Mouse (Mus musculus) heart, postnatal 36 days (tissue): ENCODE results near the gene Bach2. TPM values are rescaled to one million over a fixed set of nuclear protein-coding genes. Genes with fewer than 3 reads are reported as not detected.

Experiments used
- DNase-seq, 2 experiments: peaks; one replicate each; pipeline ENCODE4 v3.0.0; 2021 to 2022
- intact Hi-C: fragments of 180-260 bp; cut with DNase I; formaldehyde crosslinking; loops from one replicate; pipeline ENCODE4 v1.15.1; 2025
- total RNA-seq, 2 experiments: library from RNA; stranded (reverse); gene quantifications; 2 replicates each; pipeline ENCODE4 v1.2.3; 2021

The Bach2 gene
- total RNA-seq, 2 experiments from 2014 or later, result 5.4 to 6.4 TPM

DNA sequence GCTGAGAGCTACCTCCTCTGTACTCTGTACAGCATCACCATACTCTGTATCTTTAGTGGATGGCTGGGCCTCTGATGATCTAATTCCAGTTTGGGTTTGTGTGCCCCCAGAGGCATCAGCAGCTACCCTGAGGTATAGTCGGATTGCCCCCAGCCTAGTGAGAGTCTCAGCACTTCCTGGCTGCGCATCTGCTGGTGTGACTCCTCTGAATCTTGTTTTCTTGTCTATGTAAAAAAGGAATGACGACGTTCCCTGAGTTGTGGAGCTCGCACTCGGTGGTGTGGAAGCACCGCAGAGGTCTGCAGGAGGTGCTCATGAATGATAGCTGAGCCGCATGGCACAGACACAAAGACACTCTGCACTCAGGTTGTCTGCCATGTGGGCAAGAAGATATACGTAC lies 105.7 kb downstream of the Bach2 start:
- no peak for DNase-seq
- intact Hi-C loops, result no loop called here

DNA sequence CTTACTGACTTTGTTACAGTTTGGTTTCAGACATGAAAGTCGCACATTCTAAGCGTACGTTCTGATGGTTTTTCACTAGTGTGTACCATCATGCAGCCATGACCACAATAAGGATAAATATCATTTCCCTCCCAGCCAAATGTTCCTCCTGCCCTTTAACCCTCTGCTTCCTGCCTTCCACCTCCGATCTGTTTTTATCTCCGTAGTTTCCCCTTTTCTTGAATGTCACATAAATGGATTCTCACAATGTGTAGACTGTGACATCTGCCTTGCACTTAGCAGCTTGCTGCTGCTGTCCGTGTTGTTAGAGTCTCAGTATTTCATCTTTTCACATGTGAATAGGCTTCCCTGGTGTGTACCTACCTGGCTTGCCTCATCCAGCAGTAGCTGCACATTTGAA lies 108.6 kb downstream of the Bach2 start:
- intact Hi-C loops, result no loop called here
- no peak for DNase-seq

DNA sequence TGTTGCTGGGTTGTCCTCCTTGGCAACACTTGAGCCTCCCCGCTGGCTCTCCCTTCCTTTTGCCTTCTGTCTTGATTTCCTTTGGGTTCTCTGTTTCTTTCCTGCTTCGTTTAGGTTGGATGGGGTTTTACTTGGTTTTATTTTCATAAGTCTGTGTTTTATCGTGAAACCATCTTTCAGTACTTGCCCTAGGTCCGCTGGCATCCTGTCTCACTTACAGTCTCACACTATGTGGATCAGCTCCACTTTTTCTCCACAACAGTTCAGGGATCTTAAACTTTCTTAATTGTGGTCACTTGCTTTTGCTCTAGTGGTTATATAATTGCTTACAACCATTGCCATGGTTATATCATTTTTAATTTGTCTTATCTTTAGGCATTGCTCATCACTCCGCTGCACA lies 109.1 kb downstream of the Bach2 start:
- intact Hi-C loops, result no loop called here
- DNase-seq, result no peak

DNA sequence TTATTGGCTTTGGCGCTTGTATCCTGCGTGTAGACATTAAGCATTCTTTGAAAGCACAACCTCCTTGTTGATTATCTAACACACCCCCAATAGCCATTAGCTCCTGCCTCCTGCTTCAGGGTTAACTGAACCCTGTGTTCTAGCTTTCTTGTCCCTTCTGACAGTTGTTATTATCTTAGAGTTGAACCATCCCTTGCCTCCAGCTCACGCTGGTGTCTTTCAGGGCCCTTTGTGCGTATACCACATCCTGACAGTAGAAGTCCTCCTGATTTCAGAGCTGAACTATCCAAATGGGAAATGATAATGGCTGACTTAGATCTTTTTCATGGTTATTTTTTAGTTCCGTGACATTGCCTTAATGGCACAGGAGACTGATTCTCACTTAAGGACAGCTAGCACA lies 110.8 kb downstream of the Bach2 start:
- DNase-seq, result no peak
- intact Hi-C loops, result no loop called here

DNA sequence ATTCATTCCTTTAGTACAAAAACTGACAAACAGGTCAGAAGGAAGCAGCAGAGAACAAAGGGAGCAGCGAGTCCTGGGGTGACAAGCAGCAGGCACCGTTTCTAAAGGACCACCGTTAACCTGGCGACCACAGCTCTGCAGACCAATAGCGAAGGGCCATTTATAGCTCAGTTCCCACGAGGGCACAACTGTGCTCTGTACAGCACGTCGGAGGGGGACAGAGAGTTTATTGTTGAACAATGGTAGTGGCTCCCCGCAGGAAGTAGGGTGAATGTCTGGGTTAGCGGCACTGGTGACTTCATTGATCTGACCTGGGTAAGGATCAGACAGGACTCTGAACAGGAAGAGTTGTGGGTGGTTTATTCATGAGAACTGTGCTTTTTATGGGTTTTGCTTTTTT lies 112.6 kb downstream of the Bach2 start:
- no peak for DNase-seq
- intact Hi-C loops, result loop anchor here (5.0 kb wide), 2 partner anchors 36 to 64 kb away; no protein-coding TSS in a partner anchor

DNA sequence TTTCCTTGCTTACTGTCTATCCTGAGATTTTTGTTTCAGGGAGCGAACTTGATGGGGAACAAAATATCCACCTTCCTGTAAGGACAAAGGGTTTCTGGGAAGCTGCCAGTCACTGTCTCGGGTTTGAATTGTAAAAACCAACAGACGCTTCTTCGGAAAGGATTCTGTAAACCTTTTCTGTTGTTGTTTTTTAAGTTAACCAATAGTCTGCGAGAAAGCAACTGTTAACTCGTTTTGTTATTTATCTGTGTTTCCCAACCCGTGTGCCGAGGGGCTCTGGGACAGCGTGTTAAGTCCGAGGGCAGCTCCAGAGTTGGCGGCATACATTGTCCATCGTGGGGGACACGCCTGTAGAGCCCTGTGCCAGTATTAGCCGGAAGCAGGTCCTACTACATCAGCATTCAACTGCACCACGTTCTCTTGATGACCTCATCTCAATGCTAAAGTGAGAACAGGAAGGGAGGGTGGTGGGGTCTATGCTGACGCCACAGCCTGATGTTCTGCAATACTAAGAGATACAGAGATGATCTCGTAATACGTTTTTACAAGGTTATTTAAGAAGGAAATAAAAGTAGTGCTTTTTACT lies 113.2 kb downstream of the Bach2 start:
- peak in 1 of 2 experiments; percentile 24 for DNase-seq
- intact Hi-C loops, result loop anchor here (5.0 kb wide), 2 partner anchors 36 to 64 kb away; no protein-coding TSS in a partner anchor

DNA sequence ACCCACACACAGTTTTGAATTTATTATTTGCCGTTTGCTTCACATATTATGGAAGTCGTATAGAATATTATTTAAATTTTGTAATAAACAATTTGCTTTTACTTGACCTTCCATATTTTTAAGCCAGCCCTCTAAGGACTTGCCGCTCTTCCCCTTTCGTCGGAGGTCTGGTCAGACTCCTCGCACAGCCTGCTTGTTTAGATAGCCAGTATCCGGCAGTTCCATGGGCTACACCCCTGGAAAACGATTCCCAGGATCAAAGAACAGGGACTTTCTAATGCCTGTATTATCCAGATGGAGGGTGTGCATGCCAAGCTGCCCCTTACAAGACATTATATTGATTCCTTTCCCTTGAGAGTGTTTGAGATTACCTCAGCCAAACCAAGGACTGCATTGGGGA lies 113.8 kb downstream of the Bach2 start:
- intact Hi-C loops, result loop anchor here (5.0 kb wide), 2 partner anchors 35 to 65 kb away; no protein-coding TSS in a partner anchor
- DNase-seq, result no peak

DNA sequence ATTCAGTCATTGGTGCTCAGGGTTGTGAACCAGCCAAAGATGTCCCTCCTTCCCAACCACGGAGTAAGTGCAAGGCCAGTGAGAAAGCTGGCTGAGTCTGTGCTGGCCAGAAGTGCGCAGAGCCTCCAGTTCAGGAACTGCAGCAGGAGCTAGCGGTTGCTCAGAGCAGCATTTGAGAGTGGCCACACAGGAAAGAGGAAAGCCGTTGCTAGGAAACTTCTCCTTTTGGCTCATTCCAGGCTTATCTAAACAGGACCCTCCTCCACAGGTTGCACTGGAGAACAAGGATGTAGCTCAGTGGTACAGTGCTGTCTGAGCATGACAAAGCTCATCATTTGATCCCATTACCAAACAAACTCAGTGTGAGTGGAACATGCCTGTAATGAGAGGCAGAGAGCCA lies 114.2 kb downstream of the Bach2 start:
- intact Hi-C loops, result loop anchor here (5.0 kb wide), 2 partner anchors 34 to 66 kb away; no protein-coding TSS in a partner anchor
- peak in 1 of 2 experiments; percentile 21 for DNase-seq

DNA sequence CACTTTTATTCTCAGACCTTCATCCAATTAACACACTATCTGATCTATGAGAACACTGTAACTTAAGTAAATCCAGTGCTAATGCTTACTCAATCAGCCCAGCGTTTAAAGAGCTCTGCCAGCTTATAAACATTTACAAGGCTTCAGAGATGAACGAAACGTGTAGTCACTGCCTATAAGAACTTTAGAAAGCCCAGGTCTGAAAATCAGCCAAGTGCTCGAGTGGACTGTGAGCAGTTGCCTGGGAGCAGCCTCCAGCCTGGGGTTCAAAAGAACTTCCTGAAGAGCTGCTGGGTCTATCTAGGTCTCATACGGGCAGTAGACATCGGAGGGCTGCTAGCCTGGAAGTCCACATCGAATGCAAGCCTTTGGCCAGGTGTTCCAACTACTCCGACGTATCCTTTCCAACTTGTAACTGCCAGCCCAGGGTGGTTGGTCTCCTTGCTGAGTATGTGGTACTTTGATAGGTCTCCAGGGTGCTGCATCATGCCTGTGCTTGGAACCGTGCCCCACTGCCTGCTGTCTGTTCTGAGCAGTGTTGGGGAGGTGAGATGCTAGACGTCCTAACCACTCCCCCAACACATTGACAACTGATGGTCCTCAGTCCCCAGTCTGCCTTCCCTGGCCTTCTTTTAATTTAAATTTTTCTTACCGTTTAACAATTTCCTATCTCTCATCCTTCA lies 117.5 kb downstream of the Bach2 start:
- intact Hi-C loops, result no loop called here

DNA sequence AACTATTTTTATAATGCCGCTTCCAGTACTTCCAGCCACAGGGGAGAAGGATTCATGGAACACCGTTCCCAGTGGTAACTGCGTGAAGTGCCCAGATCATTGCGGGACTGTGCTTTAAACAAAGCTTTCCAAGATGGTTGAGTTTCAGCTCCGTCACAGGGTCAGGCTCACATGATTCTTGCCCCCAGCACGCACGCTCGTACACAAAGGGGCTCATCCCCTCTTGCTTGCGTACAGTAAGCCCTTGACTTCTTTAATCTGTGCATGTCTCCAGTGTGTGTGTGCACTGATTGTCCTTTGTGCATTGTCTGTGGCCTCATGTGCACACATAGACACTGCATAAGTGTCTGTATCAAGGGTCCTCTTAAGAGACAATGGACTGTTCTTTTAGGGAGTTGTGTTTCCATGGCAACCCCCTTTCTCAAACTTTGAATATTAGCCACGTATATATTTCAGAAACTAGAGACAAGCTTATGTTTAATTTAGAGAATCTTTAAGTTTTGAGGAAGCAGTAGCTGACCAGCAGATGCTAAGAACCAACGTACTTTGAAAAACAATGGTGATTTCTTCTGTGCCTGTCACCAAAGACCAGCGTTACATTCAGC lies 119.5 kb downstream of the Bach2 start:
- intact Hi-C loops, result loop anchor here (2.0 kb wide), 1 partner anchor 53 kb away; no protein-coding TSS in a partner anchor
- no peak for DNase-seq

More for the DNA sequence above, 117.5 kb downstream of the Bach2 start:
- DNase-seq, result no peak

DNA sequence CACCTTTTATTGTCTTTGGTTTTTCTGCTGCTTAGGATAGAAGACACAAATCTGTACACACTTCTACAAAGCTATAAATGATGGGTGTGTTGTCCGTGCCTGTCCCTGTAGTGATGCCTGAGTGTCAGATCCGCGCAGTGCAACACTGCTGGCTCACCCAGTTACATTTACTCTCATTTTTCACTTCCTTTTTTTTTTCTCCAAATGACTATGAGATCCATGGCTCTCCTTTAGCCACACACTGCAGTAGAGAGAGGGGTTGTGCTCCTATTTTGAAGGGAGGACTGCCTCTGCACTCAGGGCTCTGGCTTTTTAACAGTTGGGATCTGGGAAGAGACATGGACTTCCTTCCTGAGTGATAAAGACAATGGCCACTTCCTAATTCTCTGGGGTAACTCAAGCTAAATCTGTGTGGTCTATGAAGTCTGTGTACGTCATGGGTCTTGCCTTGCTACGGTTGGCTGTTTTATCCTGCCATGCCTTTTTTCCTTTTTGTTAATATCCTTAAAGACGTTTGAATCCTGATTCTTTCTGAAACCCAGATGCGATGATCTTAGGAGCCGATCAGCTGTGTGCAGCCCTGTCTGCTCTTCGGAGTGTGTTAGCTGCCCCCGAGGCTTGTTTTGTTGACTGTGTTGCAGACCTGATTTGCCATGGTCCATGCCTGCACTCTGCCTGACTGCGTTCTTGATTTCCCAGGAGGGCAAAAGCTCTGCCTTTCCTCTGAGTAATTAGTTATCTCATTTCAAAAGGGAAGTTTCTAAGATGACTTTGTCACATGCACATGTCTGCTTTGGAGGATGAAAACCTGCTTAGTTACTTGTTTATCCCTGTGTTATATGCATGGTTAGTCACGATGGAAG lies 120.2 kb downstream of the Bach2 start:
- intact Hi-C loops, result loop anchor here (2.0 kb wide), 1 partner anchor 54 kb away; no protein-coding TSS in a partner anchor
- DNase-seq, result peak in 1 of 2 experiments; percentile 30

DNA sequence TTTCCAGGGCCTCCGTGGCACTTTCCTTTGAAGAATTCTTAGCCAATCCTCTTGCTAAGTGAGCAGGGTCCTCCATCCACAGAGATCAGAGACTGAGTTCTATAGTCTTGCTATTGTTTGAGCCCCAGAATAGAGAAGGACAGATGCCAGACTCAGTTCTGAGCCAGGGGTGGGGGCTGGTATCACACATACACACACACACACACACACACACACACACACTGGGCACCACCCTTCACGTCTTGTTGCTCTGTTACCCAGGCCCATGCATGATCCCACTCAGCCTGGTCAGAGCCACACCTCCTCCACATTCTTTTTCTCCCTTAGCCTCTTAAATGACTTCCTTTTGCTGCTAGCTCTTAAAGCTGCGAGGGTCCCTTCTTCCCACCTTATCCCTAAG lies 121.0 kb downstream of the Bach2 start:
- no peak for DNase-seq
- intact Hi-C loops, result loop anchor here (2.0 kb wide), 1 partner anchor 55 kb away; no protein-coding TSS in a partner anchor

DNA sequence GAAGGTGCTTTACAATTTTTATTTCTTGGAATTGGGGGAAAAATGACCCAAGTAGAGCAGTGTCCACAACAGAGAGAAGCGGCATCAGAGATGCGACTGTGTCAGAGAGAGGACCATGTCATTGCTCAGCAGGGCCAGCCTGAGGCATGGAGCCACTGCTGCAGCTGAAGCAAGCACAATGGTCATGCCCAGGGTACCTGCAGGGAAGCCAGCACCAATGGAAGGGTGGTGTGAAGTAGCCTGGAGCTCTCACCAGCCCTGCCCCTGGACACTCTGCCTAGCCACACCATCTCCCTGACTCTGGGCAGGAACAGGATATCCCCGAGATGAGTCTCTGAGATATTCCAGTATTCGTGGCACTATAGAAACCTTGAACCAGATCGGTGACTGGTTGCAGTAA lies 121.9 kb downstream of the Bach2 start:
- intact Hi-C loops, result no loop called here
- no peak for DNase-seq

DNA sequence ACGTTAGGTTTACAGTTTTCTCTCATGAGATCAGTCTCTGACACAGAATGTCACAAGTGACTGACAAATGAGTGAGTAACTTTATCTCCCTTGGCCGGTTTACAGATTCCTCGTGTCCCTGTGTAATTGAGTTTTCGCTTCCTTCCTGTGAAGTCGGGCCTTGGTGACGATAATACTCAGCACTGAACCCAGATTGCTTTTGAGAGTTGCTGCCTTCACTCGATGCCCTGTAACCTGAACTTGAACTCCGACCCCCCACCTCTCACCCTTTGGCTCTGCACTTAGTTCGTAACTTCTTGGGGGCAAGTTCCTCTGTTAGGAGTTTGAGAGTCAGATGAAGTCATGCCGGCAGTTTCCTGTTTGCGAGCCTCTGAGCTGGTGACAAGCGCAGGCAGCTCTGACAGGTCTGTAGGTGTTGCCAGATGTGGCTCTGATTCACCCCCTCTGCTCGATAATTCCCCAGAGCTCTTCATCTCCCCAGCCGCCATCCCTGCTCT lies 124.9 kb downstream of the Bach2 start:
- intact Hi-C loops, result no loop called here
- DNase-seq, result no peak

DNA sequence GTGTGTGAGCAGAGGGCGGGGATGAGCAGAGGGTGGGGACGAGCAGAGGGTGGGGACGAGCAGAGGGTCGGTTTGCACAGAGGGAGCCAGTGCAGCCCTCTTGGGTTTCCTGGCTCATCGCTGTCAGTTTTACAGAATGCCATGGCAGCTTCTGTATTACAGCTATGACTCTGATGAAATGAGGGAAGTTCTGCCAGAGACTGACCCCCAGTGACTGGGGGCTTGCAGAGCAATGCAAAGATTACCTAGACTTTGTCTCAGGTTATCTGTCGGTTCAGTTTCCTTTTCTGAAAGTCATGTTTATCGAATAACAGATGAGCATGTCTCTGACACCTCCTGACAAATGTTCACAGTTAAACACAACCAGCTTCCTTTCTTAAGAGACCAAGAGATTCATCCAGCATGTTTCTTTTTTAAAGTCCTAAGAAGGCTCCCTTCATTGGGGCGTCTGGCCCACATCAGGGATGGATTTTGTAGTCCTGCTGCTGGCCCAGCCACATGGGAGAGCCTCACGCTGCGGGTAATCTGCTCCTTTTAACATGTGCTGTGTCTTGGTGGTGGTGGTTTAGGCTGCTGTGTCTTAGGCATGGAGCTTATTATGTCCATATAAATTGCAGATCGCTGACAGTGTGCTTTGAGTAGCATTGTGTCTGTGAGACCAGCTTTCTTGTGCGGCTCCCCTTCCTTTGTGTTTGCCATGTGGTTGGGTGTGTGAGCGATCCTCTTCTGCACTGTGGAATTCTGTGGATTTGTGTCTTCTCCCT lies 126.7 kb downstream of the Bach2 start:
- intact Hi-C loops, result no loop called here
- no peak for DNase-seq

DNA sequence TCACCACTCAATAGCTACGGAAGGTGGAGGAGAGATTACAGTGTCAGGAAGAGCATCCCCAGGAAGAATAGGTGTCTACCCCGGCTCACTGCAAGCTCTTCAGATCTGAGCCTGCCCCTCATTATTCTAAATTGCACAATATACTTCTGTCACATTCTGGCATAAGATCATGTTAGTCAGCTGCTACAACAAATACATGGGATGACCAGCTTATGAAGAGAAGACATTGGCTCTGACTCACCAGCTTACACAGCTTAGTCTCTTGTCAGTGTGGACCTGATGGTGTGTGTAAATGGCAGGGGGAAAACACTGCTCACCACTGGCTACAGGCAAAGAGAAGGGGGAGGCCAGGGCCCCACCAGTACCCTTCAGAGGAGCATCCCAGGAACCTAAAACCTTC lies 127.6 kb downstream of the Bach2 start:
- intact Hi-C loops, result no loop called here
- no peak for DNase-seq

DNA sequence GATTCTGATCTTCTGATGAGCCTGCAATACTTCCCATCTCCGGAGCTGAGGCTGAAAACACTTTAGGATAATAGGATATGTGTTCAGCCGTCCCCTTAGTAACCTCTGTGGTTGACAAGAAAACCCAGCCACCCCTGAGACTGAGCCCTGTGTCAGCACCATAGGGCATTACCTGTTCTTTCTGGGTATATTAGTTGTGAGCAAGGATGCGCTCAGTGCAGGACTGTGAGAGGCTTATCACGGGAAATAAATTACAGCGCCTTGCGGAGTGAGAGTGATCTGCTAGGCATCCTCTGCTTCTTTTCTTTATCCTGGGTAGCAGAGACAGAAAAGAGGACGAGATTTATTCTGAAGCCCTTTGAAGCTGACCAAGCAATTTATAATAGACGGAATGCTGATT lies 129.7 kb downstream of the Bach2 start:
- intact Hi-C loops, result no loop called here
- DNase-seq, result no peak

DNA sequence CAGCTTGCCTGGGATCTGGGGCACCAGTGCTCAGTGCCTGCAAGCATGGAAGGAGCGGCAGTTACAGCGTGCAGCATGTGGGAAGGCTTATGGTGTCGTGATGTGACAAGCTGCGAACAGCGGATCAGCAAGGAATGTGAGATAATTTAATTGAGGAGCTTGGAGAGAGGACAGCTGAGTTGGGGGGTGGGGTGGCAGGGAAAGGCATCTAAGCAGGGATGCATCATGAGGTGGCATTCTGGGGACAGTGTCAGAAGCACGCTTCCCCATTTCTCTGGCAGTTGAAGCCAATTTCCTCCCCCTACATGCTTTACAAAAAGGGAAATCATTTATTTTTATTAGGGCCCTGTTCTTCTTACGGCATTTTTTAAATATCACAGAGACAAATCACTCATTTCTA lies 134.5 kb downstream of the Bach2 start:
- intact Hi-C loops, result no loop called here
- DNase-seq, result no peak

DNA sequence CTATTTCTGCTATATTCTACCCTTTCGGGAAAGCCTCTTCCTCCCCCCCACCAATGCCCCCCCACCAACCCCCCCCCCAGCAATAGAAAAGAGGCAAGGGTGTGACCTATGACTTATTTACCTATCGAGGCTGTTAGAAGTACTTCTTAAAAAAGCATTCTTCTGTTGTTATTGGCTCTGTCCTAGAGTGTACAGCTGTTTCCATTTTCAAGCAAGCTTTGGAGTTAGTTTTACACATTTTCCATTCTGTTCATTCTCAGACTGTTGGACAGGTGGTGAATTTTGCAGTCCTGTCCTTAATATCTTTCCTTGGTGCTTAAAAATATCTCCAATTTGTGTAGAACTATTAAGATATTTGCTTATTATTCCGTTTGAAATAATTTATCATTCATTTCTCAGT lies 134.9 kb downstream of the Bach2 start:
- DNase-seq, result no peak
- intact Hi-C loops, result no loop called here
